Mouse (Mus musculus) kidney, postnatal 10 days (tissue): ENCODE results near the gene Pcsk4.
A peak's percentile ranks its signal among the peaks of the same experiment; 100 is the strongest.

Experiments used
- DNase-seq: peaks from one replicate; pipeline ENCODE4 v3.0.0; 2021; ENCODE audit warnings: mixed read lengths

Pcsk4 gene

GRCm38 (mm10) chr10:80329273-80330081 lies at the start of gene Pcsk4, which contains the start of gene Reep6:
Pcsk4 (minus strand) TSS chr10:80329498.
Reep6 (plus strand) TSS chr10:80329953.
- peak; percentile 99 for DNase-seq

GRCm38 (mm10) chr10:80377716-80378115 lies 48.4 kb upstream of the Pcsk4 start:
- peak; percentile 62 for DNase-seq

GRCm38 (mm10) chr10:80376160-80376559 lies 46.9 kb upstream of the Pcsk4 start:
- peak; percentile 97 for DNase-seq

- DNase-seq: peak; percentile 88
These were observed 44.8 kb upstream of the Pcsk4 start for GRCm38 (mm10) chr10:80374063-80374462.

GRCm38 (mm10) chr10:80372706-80373105 lies 43.4 kb upstream of the Pcsk4 start:
- DNase-seq: no peak

GRCm38 (mm10) chr10:80371983-80372382 lies 42.7 kb upstream of the Pcsk4 start:
- no peak for DNase-seq

- peak; percentile 71 for DNase-seq
These were observed 42.2 kb upstream of the Pcsk4 start for GRCm38 (mm10) chr10:80371411-80371966.

- no peak for DNase-seq
These were observed 40.9 kb upstream of the Pcsk4 start for GRCm38 (mm10) chr10:80369995-80370747.

GRCm38 (mm10) chr10:80368392-80368791 lies 39.1 kb upstream of the Pcsk4 start:
- no peak for DNase-seq

- no peak for DNase-seq
These were observed 38.7 kb upstream of the Pcsk4 start for GRCm38 (mm10) chr10:80367954-80368353.

- DNase-seq: no peak
These were observed 36.4 kb upstream of the Pcsk4 start for GRCm38 (mm10) chr10:80365736-80366135.

- DNase-seq: no peak
These were observed 34.4 kb upstream of the Pcsk4 start for GRCm38 (mm10) chr10:80363734-80364133.

GRCm38 (mm10) chr10:80357994-80358639 lies 28.8 kb upstream of the Pcsk4 start:
- DNase-seq: peak; percentile 65

GRCm38 (mm10) chr10:80357336-80357735 lies 28.0 kb upstream of the Pcsk4 start:
- DNase-seq: no peak

GRCm38 (mm10) chr10:80356737-80357136 lies 27.4 kb upstream of the Pcsk4 start:
- no peak for DNase-seq

GRCm38 (mm10) chr10:80356001-80356682 lies 26.8 kb upstream of the Pcsk4 start, which contains the start of gene Plk5:
Plk5 (plus strand) TSS chr10:80356459.
- no peak for DNase-seq

GRCm38 (mm10) chr10:80355431-80355830 lies 26.1 kb upstream of the Pcsk4 start:
- DNase-seq: no peak

- no peak for DNase-seq
These were observed 23.4 kb upstream of the Pcsk4 start for GRCm38 (mm10) chr10:80352727-80353126.

GRCm38 (mm10) chr10:80351896-80352295 lies 22.6 kb upstream of the Pcsk4 start:
- peak; percentile 62 for DNase-seq

GRCm38 (mm10) chr10:80350292-80350691 lies 21.0 kb upstream of the Pcsk4 start:
- peak; percentile 94 for DNase-seq

GRCm38 (mm10) chr10:80348981-80349380 lies 19.7 kb upstream of the Pcsk4 start:
- peak; percentile 50 for DNase-seq

GRCm38 (mm10) chr10:80348244-80348781 lies 19.0 kb upstream of the Pcsk4 start, which contains the start of gene Adamtsl5:
Adamtsl5 (minus strand) TSS chr10:80348412.
- DNase-seq: peak; percentile 70
